Comparison of ENCODE assay signal across 10 mouse cellular contexts in the genomic region with DNA sequence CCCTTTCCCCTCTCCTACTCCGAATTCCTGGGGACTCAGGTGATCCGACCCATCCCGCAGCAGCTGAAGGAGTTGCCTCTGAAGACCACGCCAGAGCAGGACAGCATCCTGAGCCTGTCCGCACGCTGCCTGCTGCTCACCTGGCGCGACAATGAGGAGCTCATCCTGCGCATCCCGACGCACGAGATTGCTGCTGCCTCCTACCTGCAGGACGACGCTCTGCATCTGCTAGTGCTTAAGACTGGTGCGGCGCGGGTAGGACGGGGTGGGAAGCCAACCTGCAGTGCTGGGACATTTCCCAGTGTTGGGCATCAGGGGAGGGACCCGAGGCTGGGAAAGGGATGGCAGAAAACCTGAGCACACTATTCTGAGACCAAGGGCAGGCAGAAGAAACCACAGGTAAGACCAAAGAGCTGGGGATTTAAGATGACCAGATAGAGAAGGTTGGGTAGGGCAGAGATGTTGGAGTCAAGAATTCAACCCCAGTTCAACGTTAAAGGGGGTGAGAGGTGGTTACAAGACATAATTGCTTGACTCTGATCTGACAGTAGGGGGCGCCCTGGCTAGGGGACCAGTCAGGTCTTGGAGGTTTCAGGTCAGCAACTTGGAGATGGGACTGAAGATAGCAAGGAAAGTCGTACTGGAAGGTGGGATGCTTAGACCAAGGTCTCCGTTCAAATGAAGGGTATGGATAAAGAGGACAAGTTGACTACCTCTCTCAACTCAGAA. TPM values are rescaled to one million over a fixed set of nuclear protein-coding genes. Genes with fewer than 3 reads are reported as not detected.
DNase-seq lines count a peak whose midpoint lies in the region; ATAC-seq lines count a peak whose summit lies in the region.
"Had no signal": no experiment of that assay in that cellular context is flagged by ENCODE, and none has a peak within 500 bp of the region (broad histone marks: within the 10 kb centered on the region; RNA-seq: fewer than 3 reads in every experiment).

No protein-coding gene starts in this region.

- no peak for ATAC-seq in liver, embryonic 12.5 days
- ATAC-seq in forebrain, embryonic 16.5 days = peak; percentile 30; the same call in 1 of the 2 replicates

- 0 out of 2 replicates have a peak, but pooled peaks cover 8% of the 10 kb centered on the region for H3K4me1 ChIP-seq in liver, embryonic 12.5 days
- H3K4me1 ChIP-seq in forebrain, embryonic 16.5 days (replicated peaks; ENCODE audit: control insufficient read depth, insufficient read depth, low read length) = peaks cover 14% of the 10 kb centered on the region

- no peak overlapping the region for H3K4me2 ChIP-seq in liver, embryonic 12.5 days
- no peak overlapping the region for H3K4me2 ChIP-seq in forebrain, embryonic 16.5 days (ENCODE audit: low read length)

- no peaks in the 10 kb centered on the region for H3K36me3 ChIP-seq in liver, embryonic 12.5 days
- H3K36me3 ChIP-seq in forebrain, embryonic 16.5 days (ENCODE audit: control insufficient read depth, insufficient read depth) = no peaks in the 10 kb centered on the region
- H3K36me3 ChIP-seq: limb, embryonic 15.5 days had no signal

- H3K4me3 ChIP-seq in liver, embryonic 12.5 days = no peak overlapping the region
- no peak overlapping the region for H3K4me3 ChIP-seq in forebrain, embryonic 16.5 days (replicated peaks; ENCODE audit: low read length)

- H3K27me3 ChIP-seq in liver, embryonic 12.5 days (replicated peaks) = peaks cover 47% of the 10 kb centered on the region
- peaks cover 33% of the 10 kb centered on the region for H3K27me3 ChIP-seq in forebrain, embryonic 16.5 days (replicated peaks; ENCODE audit: control insufficient read depth, insufficient read depth, low read length)

- no peaks in the 10 kb centered on the region for H3K9me3 ChIP-seq in liver, embryonic 12.5 days (replicated peaks)
- H3K9me3 ChIP-seq in forebrain, embryonic 16.5 days (ENCODE audit: control insufficient read depth, low read length) = no peaks in the 10 kb centered on the region
- H3K9me3 ChIP-seq: limb, embryonic 15.5 days had no signal

- peak; percentile 37 for DNase-seq in liver
- peak; percentile 73 for DNase-seq in brain, adult 2 months (ENCODE audit: low read depth, low spot score)
- peak; percentile 55 for DNase-seq in lung, postnatal 36 days
- DNase-seq in layer of hippocampus, adult 18-20 months (ENCODE audit: low spot score in 2 of 2) = no peak
- DNase-seq in urinary bladder, postnatal 10 days (ENCODE audit: low spot score) = no peak
- DNase-seq in ovary, postnatal 14 days (ENCODE audit: low spot score) = no peak

- H3K27ac ChIP-seq in liver, embryonic 12.5 days = no peak overlapping the region
- H3K27ac ChIP-seq in forebrain, embryonic 16.5 days (ENCODE audit: low read length) = no peak overlapping the region
- H3K27ac ChIP-seq: limb, embryonic 15.5 days had no signal

- WGBS in liver, embryonic 12.5 days (ENCODE audit: insufficient replicate concordance) = 47% methylated on average over 23 of the region's 23 CpGs
- 7% methylated on average over 23 of the region's 23 CpGs for WGBS in forebrain, embryonic 16.5 days

- no peak overlapping the region for H3K9ac ChIP-seq in liver, embryonic 12.5 days
- H3K9ac ChIP-seq in forebrain, embryonic 16.5 days (replicated peaks; ENCODE audit: low read depth, low read length) = no peak overlapping the region

RNA-seq across cellular contexts. Expression of a gene that starts 5.2 kb away (rescaled TPM):
- 2.1 and 2.6 TPM in 2 replicates for polyA plus RNA-seq in liver, embryonic 12.5 days (2016; fragmentation: Nextera tagmentation; extraction: Ambion mirVana)
- polyA plus RNA-seq in forebrain, embryonic 16.5 days (2015; fragmentation: Nextera tagmentation; extraction: Ambion mirVana) = 0.85 and 0.94 TPM in 2 replicates
- 1 to 10 TPM; 2.2 to 3.1 TPM for total RNA-seq in layer of hippocampus, adult 18-20 months (2021)
- total RNA-seq: common myeloid progenitor, adult 5-6 weeks had no signal

RNA-seq across cellular contexts. Expression of a gene that starts 37.3 kb away (rescaled TPM):
- 5.6 and 6.5 TPM in 2 replicates for polyA plus RNA-seq in liver, embryonic 12.5 days (2016; fragmentation: Nextera tagmentation; extraction: Ambion mirVana)
- 1.8 and 2.1 TPM in 2 replicates for polyA plus RNA-seq in forebrain, embryonic 16.5 days (2015; fragmentation: Nextera tagmentation; extraction: Ambion mirVana)
- total RNA-seq in layer of hippocampus, adult 18-20 months (2021) = 1 to 10 TPM; 1.5 to 2.0 TPM

RNA-seq across cellular contexts. Expression of a gene that starts 39.3 kb away (rescaled TPM):
- not detected in 2 replicates for polyA plus RNA-seq in liver, embryonic 12.5 days (2016; fragmentation: Nextera tagmentation; extraction: Ambion mirVana)
- polyA plus RNA-seq in forebrain, embryonic 16.5 days (2015; fragmentation: Nextera tagmentation; extraction: Ambion mirVana) = 1.6 and 2.0 TPM in 2 replicates
- 1 to 10 TPM; 1.4 to 2.5 TPM for total RNA-seq in layer of hippocampus, adult 18-20 months (2021)
- total RNA-seq: common myeloid progenitor, adult 5-6 weeks had no signal
- polyA plus RNA-seq: limb, embryonic 15.5 days had no signal

RNA-seq across cellular contexts. Expression of a gene that starts 55.7 kb away (rescaled TPM):
- polyA plus RNA-seq in liver, embryonic 12.5 days (2016; fragmentation: Nextera tagmentation; extraction: Ambion mirVana) = 55.2 and 56.2 TPM in 2 replicates
- polyA plus RNA-seq in forebrain, embryonic 16.5 days (2015; fragmentation: Nextera tagmentation; extraction: Ambion mirVana) = 187 and 204 TPM in 2 replicates
- total RNA-seq in layer of hippocampus, adult 18-20 months (2021) = 10 to 100 TPM; 40.5 to 42.9 TPM

Comparison
In these comparisons a context has a peak if more than half of its experiments do, and no peak if none do; other contexts are left out.
1. DNase-seq: peak in liver (single experiment), brain, adult 2 months (single experiment) and lung, postnatal 36 days (single experiment); none in layer of hippocampus, adult 18-20 months (0 of 2), urinary bladder, postnatal 10 days (single experiment) and ovary, postnatal 14 days (single experiment).